In the genomic region with DNA sequence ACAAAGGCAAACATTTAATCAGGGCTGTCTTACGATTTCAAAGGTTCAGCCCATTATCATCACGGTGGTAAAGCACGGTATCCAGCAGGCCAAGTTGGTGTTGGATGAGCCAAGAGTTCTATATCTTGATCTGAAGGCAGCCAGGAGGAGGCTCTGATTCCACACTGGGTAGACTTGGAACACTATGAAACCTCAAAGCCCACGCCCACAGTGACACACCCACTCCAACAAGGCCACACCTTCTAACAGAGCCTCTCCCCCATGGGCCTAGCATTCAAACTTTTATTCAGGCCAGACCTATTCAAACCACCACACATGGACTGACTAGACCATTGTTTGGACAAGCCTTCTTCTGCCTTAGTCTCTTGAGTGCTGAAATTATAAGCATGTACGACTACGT, we compare ENCODE assay signal across 37 mouse cellular contexts. TPM values are rescaled to one million over a fixed set of nuclear protein-coding genes. Genes with fewer than 3 reads are reported as not detected.
DNase-seq lines count a peak whose midpoint lies in the region; ATAC-seq and TF ChIP-seq lines count a peak whose summit lies in the region.
"Had no signal": no experiment of that assay in that cellular context is flagged by ENCODE, and none has a peak within 500 bp of the region (broad histone marks: within the 10 kb centered on the region; RNA-seq: fewer than 3 reads in every experiment).

No protein-coding gene starts in this region.

- H3K27ac ChIP-seq in intestine, embryonic 16.5 days (ENCODE audit: low read length) = no peak overlapping the region
- H3K27ac ChIP-seq in cerebellum, adult 2 months (ENCODE audit: insufficient read depth, low read length) = no peak overlapping the region
- H3K27ac ChIP-seq: embryonic facial prominence, embryonic 13.5 days; forebrain, embryonic 10.5 days; heart, adult 2 months; intestine, embryonic 15.5 days; limb, embryonic 10.5 days; limb, embryonic 15.5 days; macrophage; midbrain, embryonic 10.5 days; neural tube, embryonic 12.5 days had no signal

- H3K36me3 ChIP-seq in intestine, embryonic 16.5 days (ENCODE audit: control insufficient read depth, insufficient read depth, low read length) = no peaks in the 10 kb centered on the region
- H3K36me3 ChIP-seq: intestine, embryonic 15.5 days; neural tube, embryonic 12.5 days had no signal

- H3K9me3 ChIP-seq in intestine, embryonic 16.5 days (ENCODE audit: control insufficient read depth, low read length) = no peaks in the 10 kb centered on the region
- H3K9me3 ChIP-seq: embryonic facial prominence, embryonic 13.5 days; forebrain, embryonic 10.5 days; G1E; intestine, embryonic 15.5 days; limb, embryonic 10.5 days; limb, embryonic 15.5 days; midbrain, embryonic 10.5 days; neural tube, embryonic 12.5 days had no signal

- H3K4me1 ChIP-seq in intestine, embryonic 16.5 days (ENCODE audit: control insufficient read depth, insufficient read depth, low read length) = peaks cover 13% of the 10 kb centered on the region
- peaks cover 2% of the 10 kb centered on the region for H3K4me1 ChIP-seq in cerebellum, adult 2 months (ENCODE audit: control insufficient read depth, insufficient read depth, low read length)

- peak; percentile 8 for DNase-seq in CD4-positive, CD25-positive, alpha-beta regulatory T cell, adult 2 months (ENCODE audit: low read depth, low spot score)
- DNase-seq in 3134 (ENCODE audit: extremely low read depth, insufficient read length, low spot score) (peak; percentile 39), NIH3T3 (ENCODE audit: low read depth) (peak; percentile 27)
- DNase-seq in induced T-regulatory cell, adult 2 months (ENCODE audit: low read depth) = peak; percentile 12
- no peak for DNase-seq in cerebellum, adult 2 months
- DNase-seq in spleen, postnatal 36 days (ENCODE audit: low spot score in 2 of 2) = no peak
- DNase-seq: adrenal gland, adult 8-10 months; cerebellum, adult 9-11 months; heart, adult 2 months; heart, postnatal 14 days; kidney, adult 8-10 months; kidney, postnatal 10 days; layer of hippocampus, adult 9-11 months; lung, adult 2 months; lung, postnatal 10 days; right cerebral cortex, postnatal 4 days; thymus, postnatal 14 days had no signal

- 92% methylated on average over 6 of the region's 6 CpGs for WGBS in intestine, embryonic 16.5 days
- WGBS in cerebellum, adult 2 months = 91% methylated on average over 6 of the region's 6 CpGs

- H3K4me3 ChIP-seq in intestine, embryonic 16.5 days (ENCODE audit: low read length) = no peak overlapping the region
- H3K4me3 ChIP-seq in cerebellum, adult 2 months (replicated peaks; ENCODE audit: insufficient read depth, low read depth, low read length) = no peak overlapping the region
- H3K4me3 ChIP-seq: embryonic facial prominence, embryonic 13.5 days; forebrain, embryonic 10.5 days; heart, adult 2 months; intestine, embryonic 15.5 days; limb, embryonic 10.5 days; limb, embryonic 15.5 days; midbrain, embryonic 10.5 days; myocyte; neural tube, embryonic 12.5 days had no signal

- no peak overlapping the region for H3K4me2 ChIP-seq in intestine, embryonic 16.5 days (ENCODE audit: low read depth, low read length)
- H3K4me2 ChIP-seq: embryonic facial prominence, embryonic 13.5 days; intestine, embryonic 15.5 days; limb, embryonic 15.5 days; neural tube, embryonic 12.5 days had no signal

- no peak for TF ChIP-seq POLR2A in cerebellum, adult 2 months (IDR thresholded peaks at IDR 0.05; ENCODE audit: borderline replicate concordance, insufficient read depth, low read length)

- no peak for TF ChIP-seq CTCF in cerebellum, adult 2 months (IDR thresholded peaks at IDR 0.05; ENCODE audit: borderline replicate concordance, insufficient read depth, low read depth, low read length)

- ATAC-seq in CD4-positive, CD25-positive, alpha-beta regulatory T cell, adult 4 months = no peak
- no peak for ATAC-seq in intestine, embryonic 16.5 days
- ATAC-seq: activated CD4-positive, CD25-positive, alpha-beta regulatory T cell, adult 4 months; forebrain, embryonic 16.5 days; hindbrain, embryonic 16.5 days; intestine, embryonic 15.5 days; midbrain, embryonic 16.5 days had no signal

- H3K27me3 ChIP-seq in intestine, embryonic 16.5 days (replicated peaks; ENCODE audit: control insufficient read depth, insufficient read depth, low read length) = no peaks in the 10 kb centered on the region
- H3K27me3 ChIP-seq in cerebellum, adult 2 months (ENCODE audit: control insufficient read depth, insufficient read depth, low read length) = no peaks in the 10 kb centered on the region
- H3K27me3 ChIP-seq: CH12.LX; embryonic facial prominence, embryonic 13.5 days; intestine, embryonic 15.5 days; limb, embryonic 15.5 days; neural tube, embryonic 12.5 days had no signal

- H3K9ac ChIP-seq in intestine, embryonic 16.5 days (ENCODE audit: low read depth, low read length) = no peak overlapping the region
- H3K9ac ChIP-seq: embryonic facial prominence, embryonic 13.5 days; intestine, embryonic 15.5 days; limb, embryonic 15.5 days; neural tube, embryonic 12.5 days had no signal

RNA-seq across cellular contexts. Expression of a gene that starts 1.8 kb away (rescaled TPM):
- polyA plus RNA-seq in CD4-positive, CD25-positive, alpha-beta regulatory T cell, adult 4 months (2017; shearing (Covaris generic)) = 100 to 1,000 TPM; 273 to 296 TPM
- polyA plus RNA-seq in intestine, embryonic 16.5 days (2015; fragmentation: Nextera tagmentation; extraction: Ambion mirVana) = 185 and 199 TPM in 2 replicates
- 224 and 238 TPM in 2 replicates for polyA plus RNA-seq in cerebellum, adult 2 months (2012; rRNA removed)

RNA-seq across cellular contexts. Expression of a gene that starts 2.3 kb away (rescaled TPM):
- not detected for polyA plus RNA-seq in CD4-positive, CD25-positive, alpha-beta regulatory T cell, adult 4 months (2017; shearing (Covaris generic))
- polyA plus RNA-seq in intestine, embryonic 16.5 days (2015; fragmentation: Nextera tagmentation; extraction: Ambion mirVana) = 0.20 TPM in 1 of 2 replicates, not detected in the other
- not detected in 2 replicates for polyA plus RNA-seq in cerebellum, adult 2 months (2012; rRNA removed)
- polyA plus RNA-seq: activated CD4-positive, CD25-positive, alpha-beta regulatory T cell, adult 4 months; embryonic facial prominence, embryonic 13.5 days; forebrain, embryonic 10.5 days; forebrain, embryonic 16.5 days; G1E; heart, adult 2 months; hindbrain, embryonic 11.5 days; intestine, embryonic 15.5 days; large intestine, adult 2 months; limb, embryonic 15.5 days; lung, adult 2 months; macrophage; midbrain, embryonic 16.5 days; spleen, adult 2 months had no signal

RNA-seq across cellular contexts. Expression of a gene that starts 20.9 kb away (rescaled TPM):
- 10 to 100 TPM; 10.4 to 17.3 TPM for polyA plus RNA-seq in CD4-positive, CD25-positive, alpha-beta regulatory T cell, adult 4 months (2017; shearing (Covaris generic))
- polyA plus RNA-seq in intestine, embryonic 16.5 days (2015; fragmentation: Nextera tagmentation; extraction: Ambion mirVana) = 27.5 and 30.5 TPM in 2 replicates
- polyA plus RNA-seq in cerebellum, adult 2 months (2012; rRNA removed) = 43.9 and 50.1 TPM in 2 replicates

RNA-seq across cellular contexts. Expression of a gene that starts 35.4 kb away (rescaled TPM):
- polyA plus RNA-seq in CD4-positive, CD25-positive, alpha-beta regulatory T cell, adult 4 months (2017; shearing (Covaris generic)) = 10 to 100 TPM; 27.3 to 40.1 TPM
- 15.4 and 19.8 TPM in 2 replicates for polyA plus RNA-seq in intestine, embryonic 16.5 days (2015; fragmentation: Nextera tagmentation; extraction: Ambion mirVana)
- polyA plus RNA-seq in cerebellum, adult 2 months (2012; rRNA removed) = 15.5 and 19.5 TPM in 2 replicates

Comparison
In these comparisons a context has a peak if more than half of its experiments do, and no peak if none do; other contexts are left out.
1. DNase-seq: peak in CD4-positive, CD25-positive, alpha-beta regulatory T cell, adult 2 months (single experiment), 3134 (single experiment), NIH3T3 (single experiment) and induced T-regulatory cell, adult 2 months (single experiment); none in cerebellum, adult 2 months (0 of 2) and spleen, postnatal 36 days (0 of 2).